Mouse (Mus musculus): ENCODE results near the gene Foxk1.

Foxk1 gene

GRCm38 (mm10) chr5:142418419-142418818 is 17.1 kb downstream of the Foxk1 start:
- no peak for DNase-seq (ENCODE audit: extremely low spot score, low spot score)

DNA sequence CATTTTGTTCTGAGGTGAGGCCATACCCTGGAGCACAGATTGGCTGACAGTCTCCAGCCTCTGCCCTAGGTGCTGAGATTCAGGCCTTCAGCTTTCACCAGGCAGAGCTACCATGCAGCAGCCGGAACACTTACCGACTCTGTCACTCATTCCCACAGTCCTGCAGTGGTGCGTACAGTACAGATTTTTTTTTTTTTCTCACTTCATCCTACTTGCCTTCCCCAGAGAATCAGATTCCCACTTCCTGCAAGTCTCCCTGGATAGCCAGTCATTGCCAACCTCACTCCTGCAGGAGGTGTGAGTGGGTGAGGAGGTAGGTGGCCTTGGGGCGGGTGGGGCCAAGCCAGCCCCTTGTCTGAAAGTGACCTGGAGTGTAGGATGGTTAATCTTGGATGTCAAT is 19.0 kb downstream of the Foxk1 start:
- no peak for DNase-seq (ENCODE audit: extremely low spot score, low spot score)

- DNase-seq (ENCODE audit: extremely low spot score, low spot score): no peak
These were observed 19.6 kb downstream of the Foxk1 start for GRCm38 (mm10) chr5:142420920-142421319.

GRCm38 (mm10) chr5:142421886-142422285 is 20.6 kb downstream of the Foxk1 start:
- no peak for DNase-seq (ENCODE audit: extremely low spot score, low spot score)

GRCm38 (mm10) chr5:142423141-142423540 is 21.8 kb downstream of the Foxk1 start:
- no peak for DNase-seq (ENCODE audit: extremely low spot score, low spot score)

DNA sequence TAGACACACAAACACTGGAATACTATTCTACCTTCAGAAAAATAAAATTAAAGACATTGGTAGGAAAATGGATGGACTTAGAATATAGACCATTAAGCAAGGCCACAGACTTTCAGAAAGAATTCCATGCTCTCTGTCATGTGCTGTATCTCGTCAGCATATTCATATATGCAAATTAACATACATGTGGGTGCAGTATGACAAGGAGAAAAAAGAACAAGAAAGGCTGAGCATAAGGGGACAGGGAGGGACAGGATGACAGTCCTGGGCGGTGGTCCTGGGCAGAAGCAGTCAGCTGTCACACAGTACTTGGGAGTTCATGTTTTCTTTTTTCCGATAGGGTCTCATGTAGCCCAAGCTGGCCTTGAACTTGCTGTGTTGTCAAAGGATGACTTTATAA is 22.4 kb downstream of the Foxk1 start:
- no peak for DNase-seq (ENCODE audit: extremely low spot score, low spot score)

GRCm38 (mm10) chr5:142424627-142425349 is 23.5 kb downstream of the Foxk1 start:
- DNase-seq (ENCODE audit: extremely low spot score, low spot score): no peak

DNA sequence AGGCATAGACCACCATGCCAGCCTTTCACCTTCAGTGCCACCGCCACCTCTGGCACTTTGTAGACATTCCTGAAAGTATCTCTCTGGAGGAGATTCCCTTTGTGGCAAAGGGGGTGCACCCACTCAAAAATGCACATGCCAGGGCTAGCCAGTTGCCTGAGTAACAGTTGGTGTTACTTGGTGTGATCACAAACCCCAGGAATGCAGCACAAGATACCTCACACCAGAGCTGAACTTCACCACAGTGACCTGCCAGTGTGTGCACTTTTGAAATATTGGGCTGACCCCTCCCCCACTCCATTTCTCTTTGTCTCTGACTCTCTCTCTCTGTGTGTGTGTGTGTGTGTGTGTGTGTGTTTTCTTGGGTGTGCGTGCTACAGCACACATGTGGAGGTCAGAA is 25.2 kb downstream of the Foxk1 start:
- no peak for DNase-seq (ENCODE audit: extremely low spot score, low spot score)

GRCm38 (mm10) chr5:142427876-142428275 is 26.6 kb downstream of the Foxk1 start:
- DNase-seq (ENCODE audit: extremely low spot score, low spot score): no peak

DNA sequence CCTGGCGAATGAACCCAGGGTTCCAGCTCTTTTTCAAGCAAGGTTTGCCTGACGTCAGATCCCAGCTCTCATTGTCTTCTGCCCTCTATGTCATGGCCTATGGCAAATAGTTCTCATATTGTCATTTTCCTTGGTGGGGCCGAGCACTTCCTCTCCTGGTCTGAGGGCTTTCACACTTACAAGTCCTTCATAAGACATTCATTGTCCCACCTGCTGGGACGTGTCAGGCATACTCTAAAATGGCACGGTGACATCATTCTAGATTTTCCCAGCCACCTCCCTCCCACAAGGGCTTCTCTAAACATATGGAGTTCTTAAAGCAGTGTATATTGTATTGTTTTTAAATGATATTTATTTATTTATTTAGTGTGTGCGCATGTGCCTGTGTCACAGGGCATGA is 27.4 kb downstream of the Foxk1 start:
- DNase-seq (ENCODE audit: extremely low spot score, low spot score): no peak

DNA sequence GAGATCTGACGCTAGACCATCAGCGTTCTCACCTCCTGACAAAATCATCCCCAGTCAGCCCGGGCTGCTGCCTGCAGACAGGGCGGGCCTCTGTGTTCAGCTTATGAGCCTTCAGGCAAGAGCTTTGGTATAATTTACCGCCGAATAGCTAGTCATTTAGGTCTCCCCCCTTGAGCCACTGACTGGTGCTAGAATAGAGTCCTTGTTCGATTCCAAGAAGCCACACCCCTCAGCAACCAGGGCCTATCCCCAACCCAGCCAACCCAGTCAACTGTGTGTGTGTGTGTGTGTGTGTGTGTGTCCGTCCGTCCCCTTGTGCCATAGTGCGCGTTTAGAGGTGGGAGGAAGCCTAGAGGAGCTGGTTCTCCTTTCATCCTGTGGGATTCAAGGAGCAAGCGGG is 29.7 kb downstream of the Foxk1 start:
- no peak for DNase-seq (ENCODE audit: extremely low spot score, low spot score)

- DNase-seq (ENCODE audit: extremely low spot score, low spot score): no peak
These were observed 30.6 kb downstream of the Foxk1 start for GRCm38 (mm10) chr5:142431811-142432434.

DNA sequence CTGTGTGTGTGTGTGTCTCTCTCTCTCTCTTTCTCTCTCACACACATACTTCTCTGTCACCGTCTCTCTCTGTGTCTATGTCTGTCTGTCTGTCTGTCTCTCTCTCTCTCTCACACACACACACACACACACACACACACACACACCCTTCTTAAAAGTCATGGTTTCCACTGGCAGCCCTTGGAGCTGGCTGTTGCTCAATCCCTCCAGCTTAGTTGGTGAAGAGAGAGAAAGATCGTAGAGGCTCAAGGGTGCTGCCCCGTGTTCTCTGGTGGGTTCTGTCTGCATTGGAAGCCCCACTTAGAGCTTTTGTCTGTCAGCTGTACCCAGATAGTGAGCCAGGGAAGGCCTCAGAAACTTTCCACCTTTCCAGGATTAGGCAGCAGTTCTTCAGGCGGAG is 31.4 kb downstream of the Foxk1 start:
- no peak for DNase-seq (ENCODE audit: extremely low spot score, low spot score)

DNA sequence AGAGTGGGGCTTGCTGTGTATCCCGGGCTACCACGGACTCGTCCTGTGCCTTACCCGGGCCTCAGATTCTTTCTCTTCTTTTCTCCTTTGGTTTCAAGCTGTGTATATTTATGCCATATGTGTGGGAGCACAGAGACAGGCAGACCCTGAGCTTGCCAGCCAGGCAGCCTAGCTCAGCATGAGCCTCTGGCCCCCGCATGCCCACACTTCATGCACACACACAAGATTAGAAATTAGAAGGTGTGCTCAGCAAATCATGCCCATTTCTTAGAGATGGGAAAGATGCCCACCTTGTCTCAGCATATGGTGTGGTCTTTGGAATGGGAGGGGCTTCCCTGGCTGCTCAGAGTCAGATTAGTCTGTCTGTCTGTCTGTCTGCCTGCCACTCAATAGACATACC is 32.8 kb downstream of the Foxk1 start:
- no peak for DNase-seq (ENCODE audit: extremely low spot score, low spot score)

GRCm38 (mm10) chr5:142435736-142436135 is 34.4 kb downstream of the Foxk1 start:
- no peak for DNase-seq (ENCODE audit: extremely low spot score, low spot score)

DNA sequence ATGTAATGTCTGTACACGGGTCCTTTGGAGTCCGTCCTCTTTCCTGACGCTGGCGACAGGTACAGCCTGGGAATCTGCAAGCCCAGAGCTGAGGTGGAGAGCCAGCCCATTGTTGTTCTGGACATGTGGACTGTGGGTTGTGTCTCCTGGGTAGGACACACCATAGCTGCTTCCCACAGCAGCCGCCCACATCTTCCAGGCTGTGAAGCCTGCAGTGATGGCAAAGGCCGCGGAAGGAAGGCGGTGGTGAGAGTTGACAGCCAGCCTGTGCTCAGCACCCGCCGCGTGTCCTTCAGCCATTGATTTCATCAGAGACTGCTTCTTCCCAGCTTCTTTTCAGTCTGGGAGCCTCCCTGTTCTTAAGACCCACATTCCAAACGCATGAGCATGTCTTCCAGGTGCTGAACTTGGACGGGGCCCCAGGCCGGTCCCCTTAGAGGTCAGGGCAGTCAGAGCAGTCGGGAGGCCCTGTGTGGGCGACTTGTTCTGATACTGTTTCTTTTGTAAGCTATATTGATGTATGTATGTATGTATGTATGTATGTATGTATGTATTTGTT is 37.2 kb downstream of the Foxk1 start:
- no peak for DNase-seq (ENCODE audit: extremely low spot score, low spot score)

GRCm38 (mm10) chr5:142439911-142440432 is 38.7 kb downstream of the Foxk1 start:
- no peak for DNase-seq (ENCODE audit: extremely low spot score, low spot score)

DNA sequence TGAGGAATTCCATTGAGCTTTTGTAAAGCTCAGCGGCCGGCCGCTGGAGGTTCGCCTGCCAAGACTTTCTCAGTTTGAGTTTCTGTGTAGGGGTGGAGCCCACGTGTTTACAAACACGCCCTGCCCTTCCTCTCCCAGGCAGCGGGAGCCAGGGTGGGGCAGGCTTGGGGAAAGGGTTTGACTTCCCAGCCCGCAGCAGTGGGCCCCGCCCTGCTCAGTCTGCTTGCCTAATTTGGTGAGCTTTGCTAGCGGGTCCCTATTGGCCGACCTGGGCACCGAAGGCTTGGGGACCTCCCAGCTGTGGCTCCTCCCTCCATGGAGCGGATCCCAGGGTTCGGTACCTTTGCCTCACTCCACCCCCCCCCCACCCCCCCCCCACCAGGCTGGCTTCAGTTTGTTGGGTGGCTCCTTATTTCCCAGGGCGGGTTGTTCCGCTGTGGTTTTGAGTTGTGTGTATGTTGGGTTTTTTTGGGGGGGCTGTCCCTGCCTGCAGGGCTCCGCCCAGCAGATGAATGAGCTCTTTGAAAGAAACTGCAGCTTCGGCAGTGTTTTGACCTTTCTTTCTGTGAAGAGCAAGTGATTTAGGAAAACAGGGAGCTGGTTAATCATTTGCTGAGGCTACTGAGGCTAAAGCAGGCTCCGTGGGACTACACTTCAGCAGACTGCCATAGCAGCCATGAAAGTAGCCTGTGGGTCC is 39.3 kb downstream of the Foxk1 start:
- peak; percentile 82 for DNase-seq (ENCODE audit: extremely low spot score, low spot score)

DNA sequence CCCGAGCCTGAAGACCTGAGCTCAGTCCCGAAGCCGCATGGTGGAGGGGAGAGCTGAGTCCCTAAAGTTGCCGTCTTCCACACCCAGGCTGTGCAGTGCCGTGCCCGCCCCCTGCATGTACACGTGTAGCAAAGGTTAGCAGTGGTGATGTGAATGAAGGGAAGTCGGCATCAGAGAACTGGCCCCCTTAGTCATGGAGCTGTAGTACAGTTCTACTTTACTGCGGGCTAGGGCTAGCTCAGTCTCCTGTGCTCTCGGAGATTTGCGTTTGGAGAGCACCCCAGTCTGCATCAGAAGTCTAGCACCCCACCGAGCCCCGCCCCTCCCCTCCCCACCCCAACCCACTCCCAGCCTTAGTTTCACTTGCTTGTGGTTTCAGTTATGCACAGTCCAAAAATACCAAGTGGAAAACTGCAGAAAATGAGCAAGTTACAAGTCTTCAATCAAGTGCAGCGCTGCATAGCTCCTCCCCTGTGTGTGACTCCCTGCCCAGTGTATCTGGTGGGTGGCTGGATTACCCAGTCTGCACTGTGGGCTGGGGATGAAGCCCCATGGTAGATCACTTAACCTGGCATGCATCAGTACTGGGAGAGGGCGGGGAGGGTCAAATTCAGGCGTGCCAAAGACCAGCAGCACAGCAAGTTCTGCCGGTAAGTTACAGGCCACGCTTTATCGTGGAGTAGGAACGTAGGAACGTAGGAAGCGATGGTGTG is 40.2 kb downstream of the Foxk1 start:
- DNase-seq (ENCODE audit: extremely low spot score, low spot score): no peak

- DNase-seq (ENCODE audit: extremely low spot score, low spot score): no peak
These were observed 40.7 kb downstream of the Foxk1 start for GRCm38 (mm10) chr5:142442045-142442440.

GRCm38 (mm10) chr5:142443514-142443913 is 42.2 kb downstream of the Foxk1 start:
- no peak for DNase-seq (ENCODE audit: extremely low spot score, low spot score)

Data from neural tube, embryonic 10.5 days (tissue).